Mouse (Mus musculus) lung, adult 2 months (tissue): ENCODE data around the gene Kif27.

Experiments used
- CTCF ChIP-seq: fragments of 200-500 bp; IDR thresholded peaks from 2 replicates; pipeline ENCODE4 v1.5.1; 2011; ENCODE audit warnings: mild to moderate bottlenecking, low read length, control low read depth; ENCODE audit not compliant: insufficient read depth
- POLR2A ChIP-seq: fragments of 200-500 bp; IDR thresholded peaks from 2 replicates; pipeline ENCODE4 v1.6.1; 2011; ENCODE audit warnings: low read depth, mild to moderate bottlenecking, control low read depth, low read length, borderline replicate concordance; ENCODE audit errors: extremely low read depth

DNA sequence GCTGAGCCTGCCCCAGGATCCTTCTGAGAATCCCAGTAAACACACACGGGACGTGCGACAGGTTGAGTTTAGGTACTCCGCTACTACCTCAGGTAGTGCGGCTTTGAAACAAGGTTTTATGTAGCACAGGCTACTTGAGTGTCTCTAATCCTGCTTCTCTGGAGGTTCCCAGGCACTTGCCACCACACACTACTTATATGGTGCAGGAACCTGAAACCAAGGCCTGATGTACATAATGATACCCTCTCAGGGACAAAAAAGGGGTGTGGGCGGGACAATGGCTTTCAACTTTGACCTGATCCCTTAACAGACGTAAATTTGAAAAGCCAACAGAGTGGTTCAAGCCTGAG, 357 bp upstream of the Kif27 start:
- TF ChIP-seq CTCF (no peak), POLR2A (no peak)
